Mouse (Mus musculus) small intestine, adult 10 weeks (tissue): ENCODE measurements around the gene Pfn2. TPM values are rescaled to one million over a fixed set of nuclear protein-coding genes. Genes with fewer than 3 reads are reported as not detected.

Source experiments
- polyA plus RNA-seq: library from polyadenylated mRNA; stranded (reverse); fragments of 350-450 nt; fragmentation: Illumina TruSeq; extraction: RNeasy Lipid Tissue Mini Kit (QIAGEN cat#74804); gene quantifications from one replicate; pipeline ENCODE4 v1.2.3, GENCODE M21; 2014; ENCODE audit warnings: low replicate concordance

The Pfn2 gene
- 10.9 TPM for polyA plus RNA-seq

DNA sequence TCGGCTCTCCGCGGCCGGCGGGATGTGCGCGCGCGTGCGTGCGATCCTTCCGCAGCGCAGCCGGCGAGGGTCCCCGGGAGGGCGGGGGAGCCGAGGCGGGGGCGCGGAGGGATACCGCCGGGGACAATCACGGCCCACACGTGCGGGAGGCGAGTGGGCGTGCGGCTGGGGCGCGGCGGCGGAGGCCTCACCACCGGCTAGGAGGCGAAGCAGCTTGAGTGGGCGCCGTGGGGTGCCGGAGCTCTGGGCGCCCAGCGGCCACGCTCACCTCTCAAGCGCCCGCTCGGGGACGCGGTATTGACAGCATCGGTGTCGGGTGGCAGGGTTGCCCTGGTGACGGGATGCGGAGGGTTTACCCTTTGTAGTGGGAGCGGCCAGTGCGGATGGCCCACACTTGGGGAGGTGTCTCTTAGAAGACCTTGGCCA is at the start of gene Pfn2:
TSS of gene Pfn2 (minus strand) at position 320 of the 426 bp plus-strand sequence.

Other genes starting within 250 kb of the Pfn2 start
- gene Commd2, start 196.4 kb downstream of the Pfn2 start, polyA plus RNA-seq = 11.0 TPM
- gene Ankub1, start 155.3 kb downstream of the Pfn2 start, polyA plus RNA-seq = not detected
- gene Rnf13, start 112.0 kb downstream of the Pfn2 start, polyA plus RNA-seq = 281 TPM